In genomic region chr11:95224124-95224893, GRCm38 (mm10) we compare ENCODE assay signal across 9 mouse cellular contexts. TPM values are rescaled to one million over a fixed set of nuclear protein-coding genes. Genes with fewer than 3 reads are reported as not detected.
DNase-seq lines count a peak whose midpoint lies in the region; ATAC-seq and TF ChIP-seq lines count a peak whose summit lies in the region.
"Had no signal": no experiment of that assay in that cellular context is flagged by ENCODE, and none has a peak within 500 bp of the region (broad histone marks: within the 10 kb centered on the region; RNA-seq: fewer than 3 reads in every experiment).

No protein-coding gene starts in this region.

- ATAC-seq in embryonic facial prominence, embryonic 11.5 days (replicated peaks; ENCODE audit: insufficient number of reproducible peaks, low FRiP score, low TSS enrichment, low read depth), result peak; percentile 14; the same call in 1 of the 2 replicates
- ATAC-seq in hindbrain, embryonic 15.5 days (ENCODE audit: low FRiP score, low read depth), result no peak
- no peak for ATAC-seq in liver, postnatal 0 days

- peaks cover 76% of the 10 kb centered on the region for H3K27me3 ChIP-seq in E14TG2a.4 (ENCODE audit: insufficient read depth, low read length)
- H3K27me3 ChIP-seq in embryonic facial prominence, embryonic 11.5 days (ENCODE audit: control insufficient read depth, insufficient read depth, low read length), result peaks cover 21% of the 10 kb centered on the region
- peaks cover 27% of the 10 kb centered on the region for H3K27me3 ChIP-seq in hindbrain, embryonic 15.5 days
- H3K27me3 ChIP-seq in liver, postnatal 0 days (ENCODE audit: insufficient read depth, low read length), result peaks cover 38% of the 10 kb centered on the region

- H3K4me3 ChIP-seq in E14TG2a.4 (replicated peaks; ENCODE audit: low read length), result peak overlapping the region; percentile 50
- peak overlapping the region; percentile 28; the same call in 1 of the 2 replicates for H3K4me3 ChIP-seq in embryonic facial prominence, embryonic 11.5 days (ENCODE audit: low read depth, low read length)
- H3K4me3 ChIP-seq in hindbrain, embryonic 15.5 days, result peak overlapping the region; percentile 41
- H3K4me3 ChIP-seq in liver, postnatal 0 days (ENCODE audit: low read depth, low read length), result no peak overlapping the region

- no peak for TF ChIP-seq EP300 in liver, postnatal 0 days (IDR thresholded peaks at IDR 0.05; ENCODE audit: low read depth)

- TF ChIP-seq CTCF in E14TG2a.4 (conservative IDR thresholded peaks at IDR 0.05; ENCODE audit: low read length), result no peak
- TF ChIP-seq CTCF in liver, postnatal 0 days (IDR thresholded peaks at IDR 0.05; ENCODE audit: low read depth), result no peak

- DNase-seq in embryonic facial prominence, embryonic 11.5 days (ENCODE audit: low spot score), result peak; percentile 37
- DNase-seq in lung, postnatal 25 days (ENCODE audit: low spot score), result peak; percentile 45
- DNase-seq in spleen, adult 12 weeks (ENCODE audit: low spot score), result no peak
- no peak for DNase-seq in liver, postnatal 0 days
- DNase-seq in Muller cell, postnatal 12 days (ENCODE audit: inconsistent ontology term), result no peak
- no peak for DNase-seq in urinary bladder, postnatal 10 days (ENCODE audit: low spot score)

- no peaks in the 10 kb centered on the region for H3K9me3 ChIP-seq in E14TG2a.4 (ENCODE audit: low read length)
- no peaks in the 10 kb centered on the region for H3K9me3 ChIP-seq in embryonic facial prominence, embryonic 11.5 days (replicated peaks; ENCODE audit: control insufficient read depth, low read length)
- H3K9me3 ChIP-seq in hindbrain, embryonic 15.5 days, result no peaks in the 10 kb centered on the region
- no peaks in the 10 kb centered on the region for H3K9me3 ChIP-seq in liver, postnatal 0 days (ENCODE audit: low read length)
- H3K9me3 ChIP-seq: G1E had no signal

- H3K4me1 ChIP-seq in E14TG2a.4 (replicated peaks; ENCODE audit: low read depth, low read length), result peaks cover 51% of the 10 kb centered on the region
- peaks cover 11% of the 10 kb centered on the region for H3K4me1 ChIP-seq in embryonic facial prominence, embryonic 11.5 days (ENCODE audit: control insufficient read depth, insufficient read depth, low read length)
- peaks cover 12% of the 10 kb centered on the region for H3K4me1 ChIP-seq in hindbrain, embryonic 15.5 days (replicated peaks)
- peaks cover 8% of the 10 kb centered on the region for H3K4me1 ChIP-seq in liver, postnatal 0 days (ENCODE audit: insufficient read depth)

- H3K27ac ChIP-seq in embryonic facial prominence, embryonic 11.5 days (replicated peaks; ENCODE audit: low read depth, low read length), result peak overlapping the region; percentile 56
- H3K27ac ChIP-seq in hindbrain, embryonic 15.5 days (replicated peaks), result no peak overlapping the region
- H3K27ac ChIP-seq in liver, postnatal 0 days (ENCODE audit: low read depth), result no peak overlapping the region

- no peak overlapping the region; the same call in 1 of the 2 replicates for H3K9ac ChIP-seq in embryonic facial prominence, embryonic 11.5 days (replicated peaks; ENCODE audit: low read length)
- 0 out of 2 replicates have a peak overlapping the region, but pooled peaks have one; percentile 40 for H3K9ac ChIP-seq in hindbrain, embryonic 15.5 days
- H3K9ac ChIP-seq in liver, postnatal 0 days (replicated peaks), result no peak overlapping the region

- WGBS in embryonic facial prominence, embryonic 11.5 days, result 10% methylated on average over 15 of the region's 15 CpGs
- 17% methylated on average over 15 of the region's 15 CpGs for WGBS in hindbrain, embryonic 15.5 days
- WGBS in liver, postnatal 0 days (ENCODE audit: insufficient replicate concordance), result 18% methylated on average over 15 of the region's 15 CpGs

- no peaks in the 10 kb centered on the region for H3K36me3 ChIP-seq in E14TG2a.4 (ENCODE audit: insufficient read depth, low read length)
- H3K36me3 ChIP-seq in embryonic facial prominence, embryonic 11.5 days (replicated peaks; ENCODE audit: control insufficient read depth, insufficient read depth, low read depth, low read length), result no peaks in the 10 kb centered on the region
- H3K36me3 ChIP-seq in hindbrain, embryonic 15.5 days, result no peaks in the 10 kb centered on the region
- no peaks in the 10 kb centered on the region for H3K36me3 ChIP-seq in liver, postnatal 0 days (replicated peaks; ENCODE audit: insufficient read depth, low read length)
- H3K36me3 ChIP-seq: G1E had no signal

- H3K4me2 ChIP-seq in embryonic facial prominence, embryonic 11.5 days (ENCODE audit: low read depth, low read length), result peak overlapping the region; percentile 61
- H3K4me2 ChIP-seq in hindbrain, embryonic 15.5 days, result peak overlapping the region; percentile 89
- no peak overlapping the region for H3K4me2 ChIP-seq in liver, postnatal 0 days (ENCODE audit: low read depth, low read length)

RNA-seq across cellular contexts. Expression of gene Tac4, which starts 37.0 kb away (rescaled TPM):
- polyA plus RNA-seq in embryonic facial prominence, embryonic 11.5 days (2014; fragmentation: Nextera tagmentation; extraction: Ambion mirVana), result not detected in 2 replicates
- not detected in 2 replicates for polyA plus RNA-seq in hindbrain, embryonic 15.5 days (2015; fragmentation: Nextera tagmentation; extraction: Ambion mirVana)
- not detected in 2 replicates for polyA plus RNA-seq in liver, postnatal 0 days (2015; fragmentation: Nextera tagmentation; extraction: Ambion mirVana)
- polyA plus RNA-seq: G1E had no signal

Comparison
In these comparisons a context has a peak if more than half of its experiments do, and no peak if none do; other contexts are left out.
1. DNase-seq: peak in embryonic facial prominence, embryonic 11.5 days (single experiment) and lung, postnatal 25 days (single experiment); none in spleen, adult 12 weeks (single experiment), liver, postnatal 0 days (single experiment), Muller cell, postnatal 12 days (single experiment) and urinary bladder, postnatal 10 days (single experiment).